Mouse (Mus musculus) erythroblast, embryonic 14.5 days (primary cell): ENCODE data around the gene Orc1.

Experiments
- GATA1 ChIP-seq: IDR thresholded peaks from 2 replicates; pipeline ENCODE4 v1.6.1; 2012; ENCODE audit warnings: low read length, inconsistent platforms, mixed read lengths
- TAL1 ChIP-seq: IDR thresholded peaks from 3 replicates; pipeline ENCODE4 v1.6.1; 2012; ENCODE audit warnings: low read length, inconsistent platforms, mixed read lengths

DNA sequence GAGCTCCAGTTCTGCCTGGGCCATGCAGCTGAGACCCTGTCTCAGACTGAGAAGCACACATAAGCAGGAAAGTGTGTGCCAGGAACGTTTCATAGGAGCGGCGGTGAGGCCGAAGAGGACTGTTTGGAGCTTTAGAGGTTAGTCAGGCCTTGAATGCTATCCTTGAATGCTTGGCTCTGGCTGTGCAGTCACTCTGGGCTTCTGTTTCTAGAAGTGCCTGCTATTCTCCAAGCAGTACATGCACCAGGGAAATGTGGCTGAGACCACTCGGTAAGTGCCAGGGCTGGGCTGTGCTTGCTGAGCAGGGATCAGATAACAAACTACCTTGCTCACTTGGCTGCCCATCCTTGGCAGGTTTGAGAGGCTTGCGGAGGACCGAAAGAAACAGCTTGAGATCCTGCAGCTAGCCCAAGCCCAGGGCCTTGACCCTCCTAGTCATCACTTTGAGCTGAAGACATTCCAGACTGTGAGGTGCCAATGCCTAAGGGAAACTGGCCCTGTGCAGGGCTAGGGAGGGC lies 50.2 kb downstream of the Orc1 start:
- no peak for TF ChIP-seq TAL1
- no peak for TF ChIP-seq GATA1
